Mouse (Mus musculus): Measurements from ENCODE around the gene Ccdc141.

DNA sequence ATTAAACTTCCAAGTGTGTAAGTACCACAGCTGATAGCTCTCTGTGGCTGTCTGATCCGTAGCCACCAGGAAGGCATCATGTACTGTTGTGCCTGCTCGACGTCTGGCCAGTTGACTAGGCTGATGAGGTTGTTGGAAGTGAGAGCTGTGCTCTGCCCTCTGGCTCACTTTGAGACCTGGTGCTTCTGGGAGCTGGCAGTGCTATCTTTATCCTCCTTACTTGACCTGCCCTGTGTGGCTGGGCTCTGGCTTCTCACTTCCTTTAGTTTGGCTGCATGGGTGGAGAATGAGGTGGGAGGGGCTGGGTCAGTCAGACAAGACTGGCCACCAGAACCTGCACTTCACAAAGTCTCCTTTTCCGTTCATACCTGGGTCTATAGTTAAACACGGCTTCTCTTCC, 172.1 kb downstream of the Ccdc141 start:
- TF ChIP-seq POLR2A (IDR thresholded peaks at IDR 0.05; ENCODE audit: insufficient read length, low read depth), result no peak
- no peak for TF ChIP-seq E2F4 (IDR thresholded peaks at IDR 0.05; ENCODE audit: insufficient read depth)
- no peak for TF ChIP-seq MYOG (IDR thresholded peaks at IDR 0.05; ENCODE audit: control insufficient read depth in 1 of 3, insufficient read depth in 1 of 3, insufficient read length in 2 of 3, low read depth in 2 of 3)
- TF ChIP-seq USF1 (IDR thresholded peaks at IDR 0.05; ENCODE audit: low read depth), result no peak
- TF ChIP-seq TCF12 (IDR thresholded peaks at IDR 0.05; ENCODE audit: insufficient read depth, poor library complexity, severe bottlenecking), result no peak
- TF ChIP-seq CEBPB (IDR thresholded peaks at IDR 0.05; ENCODE audit: insufficient read depth, poor library complexity, severe bottlenecking), result no peak
- TF ChIP-seq POLR2AphosphoS2 (IDR thresholded peaks at IDR 0.05; ENCODE audit: insufficient read length, low read depth), result no peak
- TF ChIP-seq SRF (IDR thresholded peaks at IDR 0.05; ENCODE audit: control insufficient read depth, insufficient read length, low read depth), result no peak
- no peak for TF ChIP-seq MYOD1 (IDR thresholded peaks at IDR 0.05; ENCODE audit: control insufficient read depth in 1 of 3, insufficient read length in 2 of 3, low read depth in 2 of 3)
- TF ChIP-seq MAX (IDR thresholded peaks at IDR 0.05; ENCODE audit: low read depth), result no peak
- TF ChIP-seq TCF3 (IDR thresholded peaks at IDR 0.05; ENCODE audit: insufficient read length, low read depth), result no peak

All from myocyte (in vitro differentiated cells).